Mouse (Mus musculus) frontal cortex, postnatal 10 days (tissue): ENCODE results near the gene Tmem30c.
"Not testable (repeated sequence)": the region's sequence is repeated elsewhere in the genome, so short reads cannot be mapped to it uniquely, and the experiment has no call there.

Experiments used
- DNase-seq, 2 experiments: peaks; one replicate each; pipeline ENCODE4 v3.0.0; 2022; ENCODE audit warnings: low spot score in 2 of 2, mixed read lengths in 1 of 2

Tmem30c gene

GRCm38 (mm10) chr16:57231937-57232310 is 60.7 kb downstream of the Tmem30c start:
- DNase-seq = not testable (repeated sequence)

- peak; percentile 95 to 98 for DNase-seq
Observed at GRCm38 (mm10) chr16:57231089-57231936, 61.4 kb downstream of the Tmem30c start, which contains the start of gene Tbc1d23. TSS of gene Tbc1d23 (minus strand) at chr16:57231504.

GRCm38 (mm10) chr16:57226444-57226843 is 66.2 kb downstream of the Tmem30c start:
- no peak for DNase-seq

- DNase-seq = no peak
Observed at GRCm38 (mm10) chr16:57220361-57220760, 72.3 kb downstream of the Tmem30c start.
